Comparison of ENCODE assay signal across 8 mouse cellular contexts in the genomic region with DNA sequence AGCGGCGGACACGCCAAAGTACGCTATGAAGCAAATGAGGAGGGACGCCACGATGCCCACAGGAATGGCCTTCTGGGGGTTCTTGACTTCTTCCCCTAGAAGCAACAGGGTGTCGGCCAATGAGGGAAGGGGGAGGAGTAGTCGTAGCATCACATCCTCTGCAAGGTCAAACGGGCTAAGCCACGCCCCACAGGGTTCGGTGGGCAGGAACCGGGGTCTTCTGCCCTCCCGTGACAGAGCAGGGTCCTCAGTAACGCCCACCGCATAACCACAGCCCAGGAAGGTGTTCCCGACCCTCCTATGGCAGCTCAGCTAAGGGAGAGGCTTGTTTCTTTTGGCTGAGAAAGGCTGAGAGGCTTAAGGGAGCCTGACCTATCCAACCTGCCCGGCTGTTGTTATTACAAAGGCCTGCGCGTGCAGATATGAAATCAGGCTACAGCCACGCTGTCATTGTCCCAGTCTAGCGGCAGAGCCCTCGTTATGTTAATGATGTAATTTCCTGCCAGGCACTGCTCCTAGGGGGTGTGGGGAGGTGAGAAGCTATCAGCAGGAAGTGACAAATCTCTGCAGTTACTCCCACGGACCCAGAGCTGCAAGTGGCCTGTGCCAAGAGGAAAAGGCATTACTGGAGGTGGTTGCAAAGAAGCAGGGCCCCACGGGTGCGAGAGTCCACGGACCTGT. TPM values are rescaled to one million over a fixed set of nuclear protein-coding genes. Genes with fewer than 3 reads are reported as not detected.
A peak's percentile ranks its signal among the peaks of the same experiment; 100 is the strongest.
DNase-seq lines count a peak whose midpoint lies in the region; ATAC-seq and TF ChIP-seq lines count a peak whose summit lies in the region.

No protein-coding gene starts in this region.

- peaks cover 17% of the 10 kb centered on the region for H3K36me3 ChIP-seq in intestine, embryonic 14.5 days (ENCODE audit: control insufficient read depth, insufficient read depth, low read length)
- no peaks in the 10 kb centered on the region; the same call in 1 of the 2 replicates for H3K36me3 ChIP-seq in limb, embryonic 14.5 days (ENCODE audit: control insufficient read depth, insufficient read depth, low read length)
- no peaks in the 10 kb centered on the region for H3K36me3 ChIP-seq in midbrain, embryonic 14.5 days (ENCODE audit: control insufficient read depth, insufficient read depth, low read length)

- peak; percentile 40; the same call in 1 of the 2 replicates for ATAC-seq in intestine, embryonic 14.5 days (replicated peaks; ENCODE audit: low FRiP score, low TSS enrichment, low read depth)
- peak; percentile 54; the same call in 1 of the 2 replicates for ATAC-seq in limb, embryonic 14.5 days (ENCODE audit: low FRiP score, low read depth)
- peak; percentile 58 for ATAC-seq in midbrain, embryonic 14.5 days (ENCODE audit: low FRiP score, low TSS enrichment)

- peak; percentile 85 for DNase-seq in CD4-positive, CD25-positive, alpha-beta regulatory T cell, adult 2 months (ENCODE audit: low read depth, low spot score)
- peak; percentile 70 for DNase-seq in T-cell, adult 2 months (ENCODE audit: low spot score)
- peak; percentile 42 to 51 for DNase-seq in frontal cortex, postnatal 36 days (ENCODE audit: low spot score in 2 of 2)
- peak; percentile 60 for DNase-seq in intestine, embryonic 14.5 days (ENCODE audit: low spot score)
- DNase-seq in limb, embryonic 14.5 days (ENCODE audit: low spot score): peak; percentile 54
- peak; percentile 61 for DNase-seq in midbrain, embryonic 14.5 days
- no peak for DNase-seq in cerebellum, adult 9-11 months
- DNase-seq in spleen, postnatal 4 days (ENCODE audit: low spot score in 2 of 2): no peak

- WGBS in intestine, embryonic 14.5 days: 25% methylated on average over 26 of the region's 26 CpGs
- 33% methylated on average over 25 of the region's 26 CpGs for WGBS in limb, embryonic 14.5 days
- 48% methylated on average over 26 of the region's 26 CpGs for WGBS in midbrain, embryonic 14.5 days

- no peaks in the 10 kb centered on the region for H3K27me3 ChIP-seq in intestine, embryonic 14.5 days (replicated peaks; ENCODE audit: control insufficient read depth, insufficient read depth, low read length)
- no peaks in the 10 kb centered on the region for H3K27me3 ChIP-seq in limb, embryonic 14.5 days (ENCODE audit: control insufficient read depth, insufficient read depth, low read length)
- no peaks in the 10 kb centered on the region for H3K27me3 ChIP-seq in midbrain, embryonic 14.5 days (ENCODE audit: control insufficient read depth, insufficient read depth, low read length)

- H3K4me3 ChIP-seq in intestine, embryonic 14.5 days (ENCODE audit: low read depth, low read length): peak overlapping the region; percentile 11
- peak overlapping the region; percentile 8; the same call in 1 of the 2 replicates for H3K4me3 ChIP-seq in limb, embryonic 14.5 days (replicated peaks; ENCODE audit: low read length)
- peak overlapping the region; percentile 13; the same call in 1 of the 2 replicates for H3K4me3 ChIP-seq in midbrain, embryonic 14.5 days (replicated peaks; ENCODE audit: low read depth, low read length)

- TF ChIP-seq POLR2A in limb, embryonic 14.5 days (IDR thresholded peaks at IDR 0.05; ENCODE audit: borderline replicate concordance, extremely low read depth, insufficient read depth, insufficient read length): no peak

- peak overlapping the region; percentile 41 for H3K4me2 ChIP-seq in intestine, embryonic 14.5 days (ENCODE audit: low read length)
- H3K4me2 ChIP-seq in limb, embryonic 14.5 days (replicated peaks; ENCODE audit: low read depth, low read length, severe bottlenecking): peak overlapping the region; percentile 35
- H3K4me2 ChIP-seq in midbrain, embryonic 14.5 days (ENCODE audit: low read length): peak overlapping the region; percentile 43

- peaks cover 9% of the 10 kb centered on the region for H3K4me1 ChIP-seq in intestine, embryonic 14.5 days (replicated peaks; ENCODE audit: control insufficient read depth, insufficient read depth, low read length)
- peaks cover 25% of the 10 kb centered on the region for H3K4me1 ChIP-seq in limb, embryonic 14.5 days (ENCODE audit: control insufficient read depth, insufficient read depth, low read length)
- H3K4me1 ChIP-seq in midbrain, embryonic 14.5 days (ENCODE audit: control insufficient read depth, insufficient read depth, low read length): no peaks in the 10 kb centered on the region

- H3K27ac ChIP-seq in intestine, embryonic 14.5 days (ENCODE audit: low read depth): peak overlapping the region; percentile 40; the same call in 1 of the 2 replicates
- peak overlapping the region; percentile 16; the same call in 1 of the 2 replicates for H3K27ac ChIP-seq in limb, embryonic 14.5 days (replicated peaks; ENCODE audit: low read depth, low read length)
- peak overlapping the region; percentile 54 for H3K27ac ChIP-seq in midbrain, embryonic 14.5 days (replicated peaks; ENCODE audit: low read depth, low read length)

- no peaks in the 10 kb centered on the region for H3K9me3 ChIP-seq in intestine, embryonic 14.5 days (ENCODE audit: control insufficient read depth, low read length)
- H3K9me3 ChIP-seq in limb, embryonic 14.5 days (ENCODE audit: control insufficient read depth, low read length): no peaks in the 10 kb centered on the region
- H3K9me3 ChIP-seq in midbrain, embryonic 14.5 days (ENCODE audit: control insufficient read depth, low read length): no peaks in the 10 kb centered on the region

- no peak overlapping the region for H3K9ac ChIP-seq in intestine, embryonic 14.5 days (ENCODE audit: low read length)
- no peak overlapping the region for H3K9ac ChIP-seq in limb, embryonic 14.5 days (ENCODE audit: low read depth, low read length, severe bottlenecking)
- H3K9ac ChIP-seq in midbrain, embryonic 14.5 days (replicated peaks; ENCODE audit: low read length): peak overlapping the region; percentile 9; the same call in 1 of the 2 replicates

RNA-seq across cellular contexts. Expression of a gene that starts 57.5 kb away (rescaled TPM):
- 36.9 and 43.8 TPM in 2 replicates for polyA plus RNA-seq in intestine, embryonic 14.5 days (2014; fragmentation: Nextera tagmentation; extraction: Ambion mirVana)
- 8.1 and 9.3 TPM in 2 replicates for polyA plus RNA-seq in limb, embryonic 14.5 days (2012; rRNA removed)
- 22.5 and 27.0 TPM in 2 replicates for polyA plus RNA-seq in limb, embryonic 14.5 days (2014; fragmentation: Nextera tagmentation; extraction: Ambion mirVana)
- polyA plus RNA-seq in midbrain, embryonic 14.5 days (2014; fragmentation: Nextera tagmentation; extraction: Ambion mirVana): 38.8 and 46.8 TPM in 2 replicates

Comparison
In these comparisons a context has a peak if more than half of its experiments do, and no peak if none do; other contexts are left out.
1. DNase-seq: peak in CD4-positive, CD25-positive, alpha-beta regulatory T cell, adult 2 months (single experiment), T-cell, adult 2 months (single experiment), frontal cortex, postnatal 36 days (2 of 2), intestine, embryonic 14.5 days (single experiment), limb, embryonic 14.5 days (single experiment) and midbrain, embryonic 14.5 days (single experiment); none in cerebellum, adult 9-11 months (single experiment) and spleen, postnatal 4 days (0 of 2).
2. Peak in every context shown above with its lines, with median percentiles within 50 percentile points of each other: ATAC-seq, H3K27ac ChIP-seq, H3K4me2 ChIP-seq and H3K4me3 ChIP-seq.